Mouse (Mus musculus) erythroblast, adult 5-6 weeks (primary cell): ENCODE measurements around the gene Arhgap35. TPM values are rescaled to one million over a fixed set of nuclear protein-coding genes. Genes with fewer than 3 reads are reported as not detected.

Experiments
- total RNA-seq, 2 experiments: library from RNA; stranded (forward) in 1 of 2; stranded (reverse) in 1 of 2; fragments of 150-400 nt in 1 of 2; fragments of 200-764, 138-1000 nt in 1 of 2; gene quantifications; 2 replicates each; pipeline versions ENCODE4 v1.2.3 to v1.2.4; 2015 to 2017; ENCODE audit warnings: low replicate concordance in 2 of 2

The Arhgap35 gene
- total RNA-seq, 2 experiments from 2014 or later = 0.38 to 1.8 TPM

Other genes starting within 250 kb of the Arhgap35 start
- gene Sae1, start 227.2 kb downstream of the Arhgap35 start, total RNA-seq (2015; ENCODE audit: low replicate concordance) = 19.4 and 29.5 TPM in 2 replicates
- gene Sae1, start 227.2 kb downstream of the Arhgap35 start, total RNA-seq (2017; ENCODE audit: low replicate concordance) = 61.9 and 62.0 TPM in 2 replicates
- 37.4 and 37.7 TPM in 2 replicates for gene Zc3h4, start 214.1 kb downstream of the Arhgap35 start, total RNA-seq (2015; ENCODE audit: low replicate concordance)
- gene Zc3h4, start 214.1 kb downstream of the Arhgap35 start, total RNA-seq (2017; ENCODE audit: low replicate concordance) = 82.9 and 103 TPM in 2 replicates
- 8.2 TPM in 1 of 2 replicates, not detected in the other for gene Tmem160, start 162.2 kb downstream of the Arhgap35 start, total RNA-seq (2015; ENCODE audit: low replicate concordance)
- 4.6 and 6.1 TPM in 2 replicates for gene Tmem160, start 162.2 kb downstream of the Arhgap35 start, total RNA-seq (2017; ENCODE audit: low replicate concordance)
- gene Npas1, start 137.3 kb downstream of the Arhgap35 start, total RNA-seq (2015; ENCODE audit: low replicate concordance) = not detected in 2 replicates
- gene Npas1, start 137.3 kb downstream of the Arhgap35 start, total RNA-seq (2017; ENCODE audit: low replicate concordance) = not detected in 2 replicates
- not detected in 2 replicates for gene Ceacam15, start 60.7 kb upstream of the Arhgap35 start, total RNA-seq (2015; ENCODE audit: low replicate concordance)
- 0.56 TPM in 1 of 2 replicates, not detected in the other for gene Ceacam15, start 60.7 kb upstream of the Arhgap35 start, total RNA-seq (2017; ENCODE audit: low replicate concordance)
- gene Ceacam9, start 106.9 kb upstream of the Arhgap35 start, total RNA-seq (2015; ENCODE audit: low replicate concordance) = not detected in 2 replicates
- gene Ceacam9, start 106.9 kb upstream of the Arhgap35 start, total RNA-seq (2017; ENCODE audit: low replicate concordance) = not detected in 2 replicates
- gene Ap2s1, start 123.4 kb upstream of the Arhgap35 start, total RNA-seq (2015; ENCODE audit: low replicate concordance) = 46.5 and 57.5 TPM in 2 replicates
- 19.8 and 25.9 TPM in 2 replicates for gene Ap2s1, start 123.4 kb upstream of the Arhgap35 start, total RNA-seq (2017; ENCODE audit: low replicate concordance)
- gene Slc1a5, start 166.3 kb upstream of the Arhgap35 start, total RNA-seq (2015; ENCODE audit: low replicate concordance) = 655 and 701 TPM in 2 replicates
- 713 and 810 TPM in 2 replicates for gene Slc1a5, start 166.3 kb upstream of the Arhgap35 start, total RNA-seq (2017; ENCODE audit: low replicate concordance)
- 21.5 and 22.4 TPM in 2 replicates for gene Strn4, start 200.9 kb upstream of the Arhgap35 start, total RNA-seq (2015; ENCODE audit: low replicate concordance)
- 34.3 and 69.7 TPM in 2 replicates for gene Strn4, start 200.9 kb upstream of the Arhgap35 start, total RNA-seq (2017; ENCODE audit: low replicate concordance)
- 2.5 and 4.2 TPM in 2 replicates for gene Fkrp, start 201.7 kb upstream of the Arhgap35 start, total RNA-seq (2015; ENCODE audit: low replicate concordance)
- gene Fkrp, start 201.7 kb upstream of the Arhgap35 start, total RNA-seq (2017; ENCODE audit: low replicate concordance) = 3.1 and 8.0 TPM in 2 replicates
- gene Prkd2, start 227.9 kb upstream of the Arhgap35 start, total RNA-seq (2015; ENCODE audit: low replicate concordance) = 4.6 and 18.8 TPM in 2 replicates
- 2.5 and 5.1 TPM in 2 replicates for gene Prkd2, start 227.9 kb upstream of the Arhgap35 start, total RNA-seq (2017; ENCODE audit: low replicate concordance)